Mouse (Mus musculus): ENCODE measurements around the gene Igf1r.

- TF ChIP-seq CTCF (IDR thresholded peaks at IDR 0.05; ENCODE audit: control insufficient read depth, insufficient read depth, low read length) (no peak), POLR2A (IDR thresholded peaks at IDR 0.05; ENCODE audit: borderline replicate concordance, control insufficient read depth, low read depth, low read length) (no peak)
Measured at GRCm38 (mm10) chr7:68100388-68100787, 147.8 kb downstream of the Igf1r start.
